Mouse (Mus musculus): Measurements from ENCODE around the gene Gm3676.
"Not testable (repeated sequence)": the region's sequence is repeated elsewhere in the genome, so short reads cannot be mapped to it uniquely, and the experiment has no call there.

Gm3676 gene

DNA sequence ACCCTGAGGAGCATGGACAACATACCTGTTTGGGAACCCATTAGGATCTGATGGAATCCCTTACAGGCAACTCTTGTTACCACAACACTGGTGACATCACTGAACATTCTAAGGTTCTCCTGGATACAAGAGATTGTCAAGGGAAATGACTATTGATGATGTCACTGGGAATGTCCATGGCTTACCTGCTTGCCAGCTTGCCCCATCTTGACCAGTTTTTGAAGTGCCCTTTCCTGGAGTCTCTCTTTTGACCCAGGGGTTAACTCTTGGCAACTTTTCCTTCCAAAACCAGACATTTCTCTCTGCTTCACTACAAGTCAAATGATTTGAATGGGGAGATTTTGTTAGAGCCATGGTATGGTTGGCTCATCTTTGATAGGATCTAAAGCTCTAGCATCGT lies at the start of gene Gm3676:
Gene Gm3676, minus strand, starts transcription at position 101 of the 400 bp plus-strand sequence.
- not testable (repeated sequence) for DNase-seq (ENCODE audit: low read depth, low spot score)

- not testable (repeated sequence) for DNase-seq (ENCODE audit: low read depth, low spot score)
Observed at GRCm38 (mm10) chr14:41648176-41648575, 1.9 kb upstream of the Gm3676 start.

DNA sequence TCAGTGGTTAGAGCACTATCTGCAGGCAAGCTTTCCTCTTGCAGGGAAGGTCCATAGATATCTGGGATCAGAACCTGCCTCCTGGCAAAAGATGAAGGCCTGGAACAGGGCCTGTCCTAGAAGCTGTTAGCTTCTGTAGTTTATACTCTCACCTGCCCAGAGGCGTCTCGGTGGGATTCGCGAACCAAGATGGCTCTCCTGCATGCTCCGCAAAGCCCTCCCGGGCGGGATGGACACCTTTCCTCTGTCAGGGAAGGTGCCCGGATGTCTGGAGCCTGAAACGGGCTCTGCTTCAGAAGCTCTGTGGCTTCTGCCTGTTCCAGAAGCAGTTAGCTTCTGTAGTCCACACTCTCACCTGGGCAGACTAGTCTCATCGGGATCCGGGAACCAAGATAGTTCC lies 16.1 kb downstream of the Gm3676 start:
- not testable (repeated sequence) for DNase-seq (ENCODE audit: low read depth, low spot score)

- DNase-seq (ENCODE audit: low read depth, low spot score), result not testable (repeated sequence)
Observed at GRCm38 (mm10) chr14:41624512-41624911, 21.8 kb downstream of the Gm3676 start, which contains the start of gene Gm3072. TSS of gene Gm3072 (minus strand) at chr14:41624612.

DNA sequence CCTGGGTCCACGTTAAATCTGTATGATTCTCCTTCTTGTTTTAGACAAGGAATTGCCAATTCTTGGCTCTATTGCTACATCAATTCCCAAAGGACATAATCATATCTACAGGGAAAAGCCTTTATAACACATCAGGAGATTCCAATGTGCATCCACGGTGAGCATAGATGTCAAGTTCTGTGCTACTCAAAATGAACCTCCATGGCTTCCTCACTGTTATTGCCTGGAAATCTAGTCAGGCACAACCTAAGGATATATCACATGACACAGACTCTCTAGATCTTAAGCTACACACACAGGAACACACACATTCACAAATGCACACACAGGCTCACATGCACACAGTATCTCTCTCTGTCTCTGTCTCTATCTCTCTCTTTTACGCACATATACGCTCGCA lies 23.8 kb downstream of the Gm3676 start:
- not testable (repeated sequence) for DNase-seq (ENCODE audit: low read depth, low spot score)

- not testable (repeated sequence) for DNase-seq (ENCODE audit: low read depth, low spot score)
Observed at GRCm38 (mm10) chr14:41610690-41611089, 35.6 kb downstream of the Gm3676 start.

- not testable (repeated sequence) for DNase-seq (ENCODE audit: low read depth, low spot score)
Observed at GRCm38 (mm10) chr14:41600935-41601334, 45.4 kb downstream of the Gm3676 start.
